Mouse (Mus musculus) intestine, embryonic 16.5 days (tissue): ENCODE data around the gene Sh3rf3. TPM values are rescaled to one million over a fixed set of nuclear protein-coding genes. Genes with fewer than 3 reads are reported as not detected.

Experiments used
- ATAC-seq: fragments of 200-750 bp; cut with Nextera tagmentation; 2 replicates; pipeline ENCODE4 v1.8.0; 2017; ENCODE audit warnings: moderate TSS enrichment, moderate library complexity
- H3K27ac ChIP-seq: fragments of 300-500 bp; sonication (generic); 2 replicates; pipeline ENCODE4 v1.5.1; 2014; ENCODE audit warnings: mild to moderate bottlenecking, low read length
- H3K27me3 ChIP-seq: fragments of 300-500 bp; sonication (generic); replicated peaks from 2 replicates; pipeline ENCODE4 v1.6.1; 2014; ENCODE audit warnings: low read length, control low read depth, mixed read lengths; ENCODE audit not compliant: control insufficient read depth, insufficient read depth
- H3K36me3 ChIP-seq: fragments of 300-500 bp; sonication (generic); 2 replicates; pipeline ENCODE4 v1.6.1; 2014; ENCODE audit warnings: low read length, control low read depth; ENCODE audit not compliant: control insufficient read depth, insufficient read depth
- H3K4me1 ChIP-seq: fragments of 300-500 bp; sonication (generic); 2 replicates; pipeline ENCODE4 v1.6.1; 2014; ENCODE audit warnings: low read length, control low read depth, mixed read lengths; ENCODE audit not compliant: control insufficient read depth, insufficient read depth
- H3K4me2 ChIP-seq: fragments of 300-500 bp; sonication (generic); 2 replicates; pipeline ENCODE4 v1.6.1; 2014; ENCODE audit warnings: low read depth, low read length, control low read depth
- H3K4me3 ChIP-seq: fragments of 300-500 bp; sonication (generic); 2 replicates; pipeline ENCODE4 v1.5.1; 2014; ENCODE audit warnings: mild to moderate bottlenecking, low read length
- H3K9ac ChIP-seq: fragments of 300-500 bp; sonication (generic); 2 replicates; pipeline ENCODE4 v1.6.1; 2014; ENCODE audit warnings: low read depth, low read length
- H3K9me3 ChIP-seq: fragments of 300-500 bp; sonication (generic); 2 replicates; pipeline ENCODE4 v1.6.1; 2016; ENCODE audit warnings: low read length, control low read depth; ENCODE audit not compliant: control insufficient read depth
- WGBS: fragments of 180-500 bp; shearing (Covaris S2); extraction: QIAGEN DNeasy Blood & Tissue Kit; methylation state at CpG from one replicate; pipeline ENCODE4 v1.1.7; 2014; 5-methylcytosine and 5-hydroxymethylcytosine counted together
- polyA plus RNA-seq: library from polyadenylated mRNA; unstranded; fragments of >200 nt; fragmentation: Nextera tagmentation; extraction: Ambion mirVana; gene quantifications from 2 replicates; pipeline ENCODE4 v1.2.1, GENCODE M21; 2015

Sh3rf3 gene
- 0.12 and 0.23 TPM in 2 replicates for polyA plus RNA-seq

- no peaks in the 10 kb centered on the region for H3K9me3 ChIP-seq
- peak within 1 kb of the TSS; percentile 99 for H3K4me2 ChIP-seq
- no peak within 1 kb of the TSS; the same call in 1 of the 2 replicates for H3K27ac ChIP-seq
- H3K9ac ChIP-seq = peak within 1 kb of the TSS; percentile 60
- H3K27me3 ChIP-seq = peaks cover 31% of the 10 kb centered on the region
- H3K4me1 ChIP-seq = 0 out of 2 replicates have a peak, but pooled peaks cover 6% of the 10 kb centered on the region
- H3K4me3 ChIP-seq = peak within 1 kb of the TSS; percentile 62
- H3K36me3 ChIP-seq = no peaks in the 10 kb centered on the region
- WGBS = under 1% methylated on average over 67 of the region's 79 CpGs
- peak; percentile 71 for ATAC-seq
Measured at GRCm38 (mm10) chr10:58813081-58813800, at the start of gene Sh3rf3. Gene Sh3rf3 (plus strand): TSS chr10:58813359.

- 90% methylated on average over 8 of the region's 8 CpGs for WGBS
- ATAC-seq = no peak
Measured at GRCm38 (mm10) chr10:58788486-58789274, 24.5 kb upstream of the Sh3rf3 start.

GRCm38 (mm10) chr10:58797555-58797954, 15.6 kb upstream of the Sh3rf3 start:
- WGBS = 67% methylated on average over 8 of the region's 8 CpGs
- Histone ChIP-seq H3K27ac (no peak overlapping the region), H3K4me1 (no peaks in the 10 kb centered on the region), H3K4me2 (no peak overlapping the region), H3K36me3 (no peaks in the 10 kb centered on the region), H3K9me3 (no peaks in the 10 kb centered on the region), H3K4me3 (no peak overlapping the region), H3K27me3 (no peaks in the 10 kb centered on the region), H3K9ac (no peak overlapping the region)
- ATAC-seq = no peak

More at GRCm38 (mm10) chr10:58788486-58789274, 24.5 kb upstream of the Sh3rf3 start:
- Histone ChIP-seq H3K9ac (no peak overlapping the region), H3K9me3 (no peaks in the 10 kb centered on the region), H3K4me2 (no peak overlapping the region), H3K27ac (no peak overlapping the region), H3K4me3 (no peak overlapping the region), H3K36me3 (no peaks in the 10 kb centered on the region), H3K27me3 (no peaks in the 10 kb centered on the region), H3K4me1 (no peaks in the 10 kb centered on the region)

GRCm38 (mm10) chr10:58798156-58798555, 15.0 kb upstream of the Sh3rf3 start:
- Histone ChIP-seq H3K9me3 (no peaks in the 10 kb centered on the region), H3K36me3 (no peaks in the 10 kb centered on the region), H3K4me3 (no peak overlapping the region), H3K9ac (no peak overlapping the region), H3K4me2 (no peak overlapping the region), H3K4me1 (no peaks in the 10 kb centered on the region), H3K27me3 (no peaks in the 10 kb centered on the region), H3K27ac (no peak overlapping the region)
- no peak for ATAC-seq
- 76% methylated on average over 3 of the region's 3 CpGs for WGBS

GRCm38 (mm10) chr10:58800996-58801433, 12.1 kb upstream of the Sh3rf3 start:
- Histone ChIP-seq H3K4me3 (no peak overlapping the region), H3K27ac (no peak overlapping the region), H3K9ac (no peak overlapping the region), H3K9me3 (no peaks in the 10 kb centered on the region), H3K4me2 (no peak overlapping the region), H3K27me3 (no peaks in the 10 kb centered on the region), H3K4me1 (no peaks in the 10 kb centered on the region), H3K36me3 (no peaks in the 10 kb centered on the region)
- 70% methylated on average over 21 of the region's 21 CpGs for WGBS
- ATAC-seq = no peak

- no peaks in the 10 kb centered on the region for H3K27me3 ChIP-seq
- H3K9me3 ChIP-seq = no peaks in the 10 kb centered on the region
- 52% methylated on average over 1 of the region's 1 CpGs for WGBS
- no peak overlapping the region for H3K27ac ChIP-seq
- no peaks in the 10 kb centered on the region for H3K36me3 ChIP-seq
- no peak for ATAC-seq
- H3K4me2 ChIP-seq = no peak overlapping the region
- H3K9ac ChIP-seq = no peak overlapping the region
- H3K4me3 ChIP-seq = no peak overlapping the region
- no peaks in the 10 kb centered on the region for H3K4me1 ChIP-seq
Measured at GRCm38 (mm10) chr10:58802391-58802790, 10.8 kb upstream of the Sh3rf3 start.

- no peaks in the 10 kb centered on the region for H3K36me3 ChIP-seq
- H3K27me3 ChIP-seq = peaks cover 12% of the 10 kb centered on the region
- H3K4me1 ChIP-seq = no peaks in the 10 kb centered on the region
- no peak overlapping the region for H3K9ac ChIP-seq
- no peaks in the 10 kb centered on the region for H3K9me3 ChIP-seq
- H3K4me2 ChIP-seq = no peak overlapping the region
- WGBS = 55% methylated on average over 3 of the region's 3 CpGs
- no peak for ATAC-seq
- no peak overlapping the region for H3K27ac ChIP-seq
- no peak overlapping the region for H3K4me3 ChIP-seq
Measured at GRCm38 (mm10) chr10:58807956-58808355, 5.2 kb upstream of the Sh3rf3 start.

- Histone ChIP-seq H3K4me3 (no peak overlapping the region), H3K9me3 (no peaks in the 10 kb centered on the region), H3K36me3 (no peaks in the 10 kb centered on the region), H3K4me2 (no peak overlapping the region), H3K9ac (no peak overlapping the region), H3K27me3 (peaks cover 31% of the 10 kb centered on the region), H3K27ac (no peak overlapping the region), H3K4me1 (0 out of 2 replicates have a peak, but pooled peaks cover 6% of the 10 kb centered on the region)
- no peak for ATAC-seq
- WGBS = 77% methylated on average over 5 of the region's 5 CpGs
Measured at GRCm38 (mm10) chr10:58810181-58810580, 3.0 kb upstream of the Sh3rf3 start.
